Mouse (Mus musculus): Measurements from ENCODE around the gene Nrtn. TPM values are rescaled to one million over a fixed set of nuclear protein-coding genes. Genes with fewer than 3 reads are reported as not detected.

Gene Nrtn
- polyA plus RNA-seq, 1 experiment from 2014 or later, result 3.4 TPM

GRCm38 (mm10) chr17:56758132-56758531 is 802 bp upstream of the Nrtn start:
- ATAC-seq (ENCODE audit: low FRiP score, low read depth), result no peak
- H3K27me3 ChIP-seq (replicated peaks), result peaks cover 71% of the 10 kb centered on the region
- peak overlapping the region; percentile 89 for H3K4me2 ChIP-seq (replicated peaks)
- H3K9me3 ChIP-seq, result no peaks in the 10 kb centered on the region
- WGBS, result 6% methylated on average over 12 of the region's 12 CpGs
- H3K4me3 ChIP-seq, result no peak overlapping the region
- H3K36me3 ChIP-seq, result no peaks in the 10 kb centered on the region
- H3K4me1 ChIP-seq, result peaks cover 33% of the 10 kb centered on the region
- H3K27ac ChIP-seq, result no peak overlapping the region
- no peak overlapping the region for H3K9ac ChIP-seq

- ATAC-seq (ENCODE audit: low FRiP score, low read depth), result 0 out of 2 replicates have a peak, but pooled peaks have one; percentile 1
- peaks cover 23% of the 10 kb centered on the region for H3K4me1 ChIP-seq
Observed at GRCm38 (mm10) chr17:56756703-56757399, 479 bp downstream of the Nrtn start.

GRCm38 (mm10) chr17:56754271-56755185 is 2.8 kb downstream of the Nrtn start:
- Histone ChIP-seq H3K4me2 (replicated peaks) (no peak overlapping the region), H3K9ac (no peak overlapping the region), H3K9me3 (no peaks in the 10 kb centered on the region), H3K4me3 (no peak overlapping the region), H3K4me1 (peaks cover 18% of the 10 kb centered on the region), H3K36me3 (no peaks in the 10 kb centered on the region), H3K27ac (no peak overlapping the region), H3K27me3 (replicated peaks) (peaks cover 94% of the 10 kb centered on the region)
- no peak for ATAC-seq (ENCODE audit: low FRiP score, low read depth)
- 15% methylated on average over 36 of the region's 36 CpGs for WGBS

More at GRCm38 (mm10) chr17:56756703-56757399, 479 bp downstream of the Nrtn start:
- WGBS, result 2% methylated on average over 51 of the region's 51 CpGs
- Histone ChIP-seq H3K27ac (no peak overlapping the region), H3K27me3 (replicated peaks) (peaks cover 83% of the 10 kb centered on the region), H3K4me3 (peak overlapping the region; percentile 40), H3K9ac (peak overlapping the region; percentile 52), H3K4me2 (replicated peaks) (peak overlapping the region; percentile 89), H3K9me3 (no peaks in the 10 kb centered on the region), H3K36me3 (no peaks in the 10 kb centered on the region)

GRCm38 (mm10) chr17:56753452-56753851 is 3.9 kb downstream of the Nrtn start:
- no peak overlapping the region for H3K4me3 ChIP-seq
- H3K36me3 ChIP-seq, result no peaks in the 10 kb centered on the region
- no peak for ATAC-seq (ENCODE audit: low FRiP score, low read depth)
- no peak overlapping the region for H3K27ac ChIP-seq
- H3K4me1 ChIP-seq, result peaks cover 13% of the 10 kb centered on the region
- peaks cover 86% of the 10 kb centered on the region for H3K27me3 ChIP-seq (replicated peaks)
- no peak overlapping the region for H3K4me2 ChIP-seq (replicated peaks)
- H3K9ac ChIP-seq, result no peak overlapping the region
- no peaks in the 10 kb centered on the region for H3K9me3 ChIP-seq
- 30% methylated on average over 15 of the region's 15 CpGs for WGBS

- H3K4me3 ChIP-seq, result peak overlapping the region; percentile 27
- peak; percentile 65 for ATAC-seq (ENCODE audit: low FRiP score, low read depth)
- 0 out of 2 replicates have a peak overlapping the region, but pooled peaks have one; percentile 21 for H3K9ac ChIP-seq
- peak overlapping the region; percentile 54 for H3K4me2 ChIP-seq (replicated peaks)
- H3K27me3 ChIP-seq (replicated peaks), result peaks cover 69% of the 10 kb centered on the region
- H3K27ac ChIP-seq, result no peak overlapping the region
- no peaks in the 10 kb centered on the region for H3K4me1 ChIP-seq
- no peaks in the 10 kb centered on the region for H3K36me3 ChIP-seq
- H3K9me3 ChIP-seq, result no peaks in the 10 kb centered on the region
- WGBS, result 21% methylated on average over 70 of the region's 71 CpGs
Observed at GRCm38 (mm10) chr17:56751404-56752072, 5.8 kb downstream of the Nrtn start.

- Histone ChIP-seq H3K4me2 (replicated peaks) (no peak overlapping the region), H3K9me3 (no peaks in the 10 kb centered on the region), H3K4me1 (no peaks in the 10 kb centered on the region), H3K36me3 (no peaks in the 10 kb centered on the region), H3K4me3 (no peak overlapping the region), H3K27ac (no peak overlapping the region), H3K9ac (no peak overlapping the region), H3K27me3 (replicated peaks) (no peaks in the 10 kb centered on the region)
- WGBS, result 70% methylated on average over 5 of the region's 5 CpGs
- no peak for ATAC-seq (ENCODE audit: low FRiP score, low read depth)
Observed at GRCm38 (mm10) chr17:56744173-56744572, 13.2 kb downstream of the Nrtn start.

GRCm38 (mm10) chr17:56740788-56741160 is 16.6 kb downstream of the Nrtn start:
- no peak overlapping the region for H3K4me3 ChIP-seq
- H3K36me3 ChIP-seq, result no peaks in the 10 kb centered on the region
- no peaks in the 10 kb centered on the region for H3K9me3 ChIP-seq
- H3K27ac ChIP-seq, result no peak overlapping the region
- no peak overlapping the region for H3K9ac ChIP-seq
- no peak overlapping the region for H3K4me2 ChIP-seq (replicated peaks)
- 81% methylated on average over 17 of the region's 17 CpGs for WGBS
- H3K27me3 ChIP-seq (replicated peaks), result no peaks in the 10 kb centered on the region
- H3K4me1 ChIP-seq, result no peaks in the 10 kb centered on the region
- ATAC-seq (ENCODE audit: low FRiP score, low read depth), result no peak

GRCm38 (mm10) chr17:56740118-56740787 is 17.1 kb downstream of the Nrtn start:
- no peak for ATAC-seq (ENCODE audit: low FRiP score, low read depth)
- 83% methylated on average over 17 of the region's 17 CpGs for WGBS
- H3K4me1 ChIP-seq, result no peaks in the 10 kb centered on the region
- no peak overlapping the region for H3K27ac ChIP-seq
- H3K27me3 ChIP-seq (replicated peaks), result no peaks in the 10 kb centered on the region
- H3K9me3 ChIP-seq, result no peaks in the 10 kb centered on the region
- no peaks in the 10 kb centered on the region for H3K36me3 ChIP-seq
- H3K4me2 ChIP-seq (replicated peaks), result no peak overlapping the region
- H3K4me3 ChIP-seq, result no peak overlapping the region
- no peak overlapping the region for H3K9ac ChIP-seq

GRCm38 (mm10) chr17:56738221-56738620 is 19.1 kb downstream of the Nrtn start:
- no peak for ATAC-seq (ENCODE audit: low FRiP score, low read depth)

GRCm38 (mm10) chr17:56736534-56736933 is 20.8 kb downstream of the Nrtn start:
- WGBS, result 45% methylated on average over 8 of the region's 8 CpGs
- no peaks in the 10 kb centered on the region for H3K4me1 ChIP-seq
- no peak for ATAC-seq (ENCODE audit: low FRiP score, low read depth)
- H3K36me3 ChIP-seq, result no peaks in the 10 kb centered on the region
- peaks cover 3% of the 10 kb centered on the region; the same call in 1 of the 2 replicates for H3K27me3 ChIP-seq (replicated peaks)
- H3K27ac ChIP-seq, result no peak overlapping the region
- no peak overlapping the region for H3K4me2 ChIP-seq (replicated peaks)
- no peak overlapping the region for H3K4me3 ChIP-seq
- no peak overlapping the region for H3K9ac ChIP-seq
- H3K9me3 ChIP-seq, result no peaks in the 10 kb centered on the region

More at GRCm38 (mm10) chr17:56738221-56738620, 19.1 kb downstream of the Nrtn start:
- no peak overlapping the region for H3K4me2 ChIP-seq (replicated peaks)
- 87% methylated on average over 10 of the region's 10 CpGs for WGBS
- no peaks in the 10 kb centered on the region for H3K36me3 ChIP-seq
- no peak overlapping the region for H3K27ac ChIP-seq
- H3K4me1 ChIP-seq, result no peaks in the 10 kb centered on the region
- H3K27me3 ChIP-seq (replicated peaks), result peaks cover 1% of the 10 kb centered on the region; the same call in 1 of the 2 replicates
- H3K9ac ChIP-seq, result no peak overlapping the region
- no peak overlapping the region for H3K4me3 ChIP-seq
- no peaks in the 10 kb centered on the region for H3K9me3 ChIP-seq

- H3K4me2 ChIP-seq (replicated peaks), result no peak overlapping the region
- 0 out of 2 replicates have a peak, but pooled peaks cover 3% of the 10 kb centered on the region for H3K36me3 ChIP-seq
- H3K27me3 ChIP-seq (replicated peaks), result peaks cover 3% of the 10 kb centered on the region
- H3K27ac ChIP-seq, result no peak overlapping the region
- WGBS, result 57% methylated on average over 2 of the region's 2 CpGs
- peaks cover 16% of the 10 kb centered on the region for H3K4me1 ChIP-seq
- 0 out of 2 replicates have a peak, but pooled peaks cover 4% of the 10 kb centered on the region for H3K9me3 ChIP-seq
- H3K4me3 ChIP-seq, result no peak overlapping the region
- no peak for ATAC-seq (ENCODE audit: low FRiP score, low read depth)
- no peak overlapping the region for H3K9ac ChIP-seq
Observed at GRCm38 (mm10) chr17:56729656-56730055, 27.7 kb downstream of the Nrtn start.
